Mouse (Mus musculus) forebrain, embryonic 16.5 days (tissue): ENCODE results near the gene Hook1. TPM values are rescaled to one million over a fixed set of nuclear protein-coding genes. Genes with fewer than 3 reads are reported as not detected.
"Not testable (repeated sequence)": the region's sequence is repeated elsewhere in the genome, so short reads cannot be mapped to it uniquely, and the experiment has no call there.

Experiments used
- ATAC-seq: fragments of 200-750 bp; cut with Nextera tagmentation; 2 replicates; pipeline ENCODE4 v1.8.0; 2017; ENCODE audit warnings: mild to moderate bottlenecking, moderate library complexity
- H3K27ac ChIP-seq: fragments of 300-500 bp; sonication (generic); 2 replicates; pipeline ENCODE4 v1.5.1; 2014; ENCODE audit warnings: low read length, control low read depth
- H3K27me3 ChIP-seq: fragments of 300-500 bp; sonication (generic); replicated peaks from 2 replicates; pipeline ENCODE4 v1.6.1; 2014; ENCODE audit warnings: low read length; ENCODE audit not compliant: control insufficient read depth, insufficient read depth
- H3K36me3 ChIP-seq: fragments of 300-500 bp; sonication (generic); 2 replicates; pipeline ENCODE4 v1.6.1; 2014; ENCODE audit not compliant: control insufficient read depth, insufficient read depth
- H3K4me1 ChIP-seq: fragments of 300-500 bp; sonication (generic); replicated peaks from 2 replicates; pipeline ENCODE4 v1.6.1; 2014; ENCODE audit warnings: low read length; ENCODE audit not compliant: control insufficient read depth, insufficient read depth
- H3K4me2 ChIP-seq: fragments of 300-500 bp; sonication (generic); 2 replicates; pipeline ENCODE4 v1.6.1; 2014; ENCODE audit warnings: mild to moderate bottlenecking, low read length, control low read depth
- H3K4me3 ChIP-seq: fragments of 300-500 bp; sonication (generic); replicated peaks from 2 replicates; pipeline ENCODE4 v1.5.1; 2014; ENCODE audit warnings: mild to moderate bottlenecking, low read length, control low read depth
- H3K9ac ChIP-seq: fragments of 300-500 bp; sonication (generic); replicated peaks from 2 replicates; pipeline ENCODE4 v1.6.1; 2014; ENCODE audit warnings: low read depth, low read length, control low read depth
- H3K9me3 ChIP-seq: fragments of 300-500 bp; sonication (generic); 2 replicates; pipeline ENCODE4 v1.6.1; 2016; ENCODE audit warnings: low read length; ENCODE audit not compliant: control insufficient read depth
- WGBS: fragments of 180-500 bp; shearing (Covaris S2); extraction: QIAGEN DNeasy Blood & Tissue Kit; methylation state at CpG from one replicate; pipeline ENCODE4 v1.1.7; 2014; 5-methylcytosine and 5-hydroxymethylcytosine counted together
- polyA plus RNA-seq: library from polyadenylated mRNA; unstranded; fragments of >200 nt; fragmentation: Nextera tagmentation; extraction: Ambion mirVana; gene quantifications from 2 replicates; pipeline ENCODE4 v1.2.1, GENCODE M21; 2015

Hook1 gene
- polyA plus RNA-seq, 1 experiment from 2014 or later, result 56.7 TPM

DNA sequence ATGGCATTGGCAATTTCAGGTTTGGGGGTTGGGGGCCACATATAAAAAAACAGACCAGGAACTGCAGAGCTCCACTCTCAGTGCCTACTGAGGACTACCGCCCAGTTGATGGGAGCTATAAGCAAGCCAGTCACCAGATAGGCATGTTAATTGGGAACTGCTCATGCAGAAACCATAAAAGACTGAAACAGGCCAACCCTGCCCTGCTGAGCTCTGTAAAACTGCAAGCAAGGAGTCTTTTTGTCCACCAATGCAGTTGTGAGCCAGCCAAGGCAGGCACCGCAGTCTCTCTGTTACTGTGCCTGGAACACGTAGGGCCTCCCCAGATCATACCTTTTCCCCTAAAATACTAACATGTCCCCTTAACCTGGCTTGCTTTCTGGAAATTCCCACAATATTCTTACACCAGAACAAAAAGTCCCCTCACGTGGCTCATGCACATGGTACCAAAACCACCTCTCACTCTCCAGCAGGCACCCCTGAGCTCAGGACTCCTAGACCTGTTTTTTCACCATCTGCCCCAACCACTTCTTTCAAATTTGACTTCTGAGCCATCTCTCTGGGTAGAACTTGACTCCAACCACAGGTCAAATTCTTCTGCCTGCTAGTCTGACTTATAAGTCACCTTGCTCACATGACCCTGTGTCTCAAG lies 32.5 kb upstream of the Hook1 start:
- H3K27ac ChIP-seq, result no peak overlapping the region
- no peak overlapping the region for H3K9ac ChIP-seq
- H3K4me2 ChIP-seq, result no peak overlapping the region
- no peak overlapping the region for H3K4me3 ChIP-seq
- H3K27me3 ChIP-seq, result peaks cover 4% of the 10 kb centered on the region; the same call in 1 of the 2 replicates
- ATAC-seq, result peak; percentile 58; the same call in 1 of the 2 replicates
- WGBS, result 49% methylated on average over 4 of the region's 4 CpGs
- H3K36me3 ChIP-seq, result no peaks in the 10 kb centered on the region
- no peaks in the 10 kb centered on the region for H3K9me3 ChIP-seq
- H3K4me1 ChIP-seq, result no peaks in the 10 kb centered on the region

DNA sequence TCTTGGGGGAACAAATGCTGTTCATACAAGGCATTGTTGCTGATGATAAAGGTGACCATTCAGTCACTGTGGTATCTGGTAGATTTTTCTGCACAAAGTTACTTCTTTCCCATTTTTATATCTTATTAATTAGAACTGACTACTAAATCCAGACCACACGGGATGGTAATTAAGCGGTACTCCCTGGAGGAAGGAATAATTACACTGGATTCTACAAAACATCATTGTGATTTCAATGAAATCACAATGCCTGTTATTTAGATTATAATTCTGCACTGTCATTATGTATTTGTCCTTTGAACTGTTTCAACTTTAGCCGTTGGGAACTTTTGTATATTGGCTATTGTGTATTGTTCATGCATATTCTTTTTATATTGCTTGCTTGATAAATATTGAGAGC lies 28.3 kb upstream of the Hook1 start:
- no peaks in the 10 kb centered on the region for H3K36me3 ChIP-seq
- H3K4me2 ChIP-seq, result no peak overlapping the region
- ATAC-seq, result no peak
- WGBS, result 69% methylated on average over 3 of the region's 3 CpGs
- H3K4me1 ChIP-seq, result no peaks in the 10 kb centered on the region
- H3K4me3 ChIP-seq, result no peak overlapping the region
- H3K9me3 ChIP-seq, result no peaks in the 10 kb centered on the region
- no peak overlapping the region for H3K27ac ChIP-seq
- H3K27me3 ChIP-seq, result no peaks in the 10 kb centered on the region
- H3K9ac ChIP-seq, result no peak overlapping the region

DNA sequence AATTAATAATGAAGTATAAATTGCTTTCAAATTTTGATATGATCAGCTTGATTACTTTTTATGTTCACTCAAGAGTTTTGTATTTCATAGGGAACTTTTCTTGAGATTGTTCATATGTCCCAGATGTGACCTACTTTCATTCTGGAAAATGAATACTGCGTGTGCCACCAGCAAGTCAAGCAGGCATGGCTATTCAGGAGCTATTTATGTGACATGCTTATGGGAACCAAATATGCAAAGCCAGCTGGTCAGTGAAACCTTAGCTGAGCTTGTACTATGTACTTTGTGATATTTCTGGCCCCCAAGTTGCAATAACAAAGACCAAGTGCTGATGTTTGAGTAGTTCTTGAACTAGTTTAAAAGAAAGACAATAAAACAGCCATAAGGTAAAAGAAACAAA lies 19.1 kb upstream of the Hook1 start:
- Histone ChIP-seq H3K9me3 (no peaks in the 10 kb centered on the region), H3K27me3 (no peaks in the 10 kb centered on the region), H3K27ac (no peak overlapping the region), H3K4me2 (no peak overlapping the region), H3K4me3 (no peak overlapping the region), H3K4me1 (no peaks in the 10 kb centered on the region), H3K9ac (no peak overlapping the region), H3K36me3 (no peaks in the 10 kb centered on the region)
- WGBS, result 68% methylated on average over 1 of the region's 1 CpGs
- ATAC-seq, result no peak

DNA sequence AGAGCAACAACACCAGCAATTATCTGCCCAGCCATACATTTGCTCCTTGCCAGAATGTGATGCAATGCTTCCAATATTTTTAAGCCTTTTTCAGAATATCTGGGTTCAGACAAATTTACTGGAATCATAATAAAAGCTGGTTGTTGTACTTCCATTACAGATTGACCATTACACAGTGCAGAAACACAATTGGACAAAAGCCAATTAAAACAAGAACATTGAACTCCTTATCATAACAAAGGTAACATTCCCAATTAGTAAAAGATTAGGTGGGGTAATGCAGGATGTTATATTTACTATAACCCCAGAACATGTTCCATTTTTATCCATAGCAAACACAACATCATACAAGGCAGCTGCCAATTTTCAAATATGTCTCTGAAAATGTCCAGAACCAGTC lies 13.7 kb upstream of the Hook1 start:
- no peak for ATAC-seq
- Histone ChIP-seq H3K4me2 (no peak overlapping the region), H3K27ac (no peak overlapping the region)

DNA sequence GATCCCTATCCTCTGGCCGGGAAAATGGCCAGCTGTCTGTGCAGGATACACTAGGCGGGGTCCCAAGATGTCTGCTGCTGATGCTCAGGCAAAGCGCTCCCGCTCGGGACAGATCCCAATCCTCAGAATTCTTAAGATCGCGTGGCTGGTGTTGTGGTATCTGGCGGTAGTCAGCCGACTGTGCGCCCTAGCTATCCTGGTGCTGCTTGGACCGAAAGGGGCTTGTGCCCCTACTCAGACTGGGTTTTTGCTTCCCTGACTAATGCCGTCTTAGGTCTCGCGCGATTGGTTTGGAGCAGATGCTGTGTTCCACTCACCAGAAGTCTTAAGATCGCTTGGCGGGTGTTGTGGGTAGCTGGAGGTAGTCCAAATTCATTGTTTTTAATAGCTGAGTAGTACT lies 15.2 kb downstream of the Hook1 start:
- not testable (repeated sequence) for H3K4me1 ChIP-seq, H3K36me3 ChIP-seq, ATAC-seq, H3K4me3 ChIP-seq, H3K4me2 ChIP-seq, H3K27me3 ChIP-seq, H3K9ac ChIP-seq, H3K9me3 ChIP-seq, H3K27ac ChIP-seq
- WGBS, result 95% methylated on average over 17 of the region's 17 CpGs

More for the DNA sequence above, 13.7 kb upstream of the Hook1 start:
- Histone ChIP-seq H3K9ac (no peak overlapping the region), H3K4me3 (no peak overlapping the region), H3K27me3 (no peaks in the 10 kb centered on the region), H3K9me3 (no peaks in the 10 kb centered on the region), H3K4me1 (no peaks in the 10 kb centered on the region), H3K36me3 (no peaks in the 10 kb centered on the region)

DNA sequence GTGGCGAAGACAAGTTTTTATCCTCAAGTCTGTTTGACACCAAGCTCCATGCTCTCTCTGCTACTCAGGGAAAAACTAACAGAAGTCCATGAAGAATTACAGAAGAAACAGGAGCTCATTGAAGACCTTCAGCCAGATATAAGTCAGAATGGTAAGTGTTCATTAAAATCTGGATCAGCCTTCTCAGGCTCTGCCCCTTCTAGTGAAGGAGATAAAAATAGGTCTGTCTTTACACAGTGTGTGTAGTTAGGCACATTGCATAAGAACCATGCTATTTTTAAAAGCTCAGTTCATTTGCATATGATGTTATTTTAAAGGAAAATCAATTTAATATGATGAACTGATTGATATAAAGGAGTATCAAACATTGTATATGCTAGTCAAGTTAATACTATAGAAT lies 49.8 kb downstream of the Hook1 start:
- H3K4me3 ChIP-seq, result no peak overlapping the region
- H3K4me1 ChIP-seq, result no peaks in the 10 kb centered on the region
- H3K27me3 ChIP-seq, result no peaks in the 10 kb centered on the region
- peaks cover 8% of the 10 kb centered on the region for H3K36me3 ChIP-seq
- no peak for ATAC-seq
- H3K4me2 ChIP-seq, result no peak overlapping the region
- H3K9me3 ChIP-seq, result no peaks in the 10 kb centered on the region
- H3K9ac ChIP-seq, result no peak overlapping the region
- WGBS, result 94% methylated on average over 1 of the region's 1 CpGs
- no peak overlapping the region for H3K27ac ChIP-seq

DNA sequence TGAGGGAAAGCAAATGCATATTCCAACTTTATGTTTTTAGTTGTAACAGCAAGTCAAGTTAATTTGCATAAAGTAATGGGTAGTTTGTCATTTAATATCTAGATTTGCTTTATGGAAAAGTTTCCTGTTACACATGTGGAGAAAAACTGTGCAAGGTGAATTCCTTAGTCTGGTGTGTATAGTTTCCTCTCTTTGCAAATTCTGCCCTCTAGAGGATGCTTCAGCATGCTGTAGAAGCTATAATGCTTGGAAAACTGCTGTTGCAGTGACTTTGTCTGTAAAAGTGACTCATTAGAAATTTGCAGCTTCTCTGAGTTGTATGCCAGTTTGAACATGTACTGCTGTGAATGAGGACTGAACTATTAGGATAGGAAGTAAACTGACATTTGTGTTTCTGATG lies 55.8 kb downstream of the Hook1 start:
- no peak overlapping the region for H3K4me2 ChIP-seq
- H3K4me1 ChIP-seq, result no peaks in the 10 kb centered on the region
- no peaks in the 10 kb centered on the region for H3K27me3 ChIP-seq
- no peak overlapping the region for H3K9ac ChIP-seq
- no peak overlapping the region for H3K27ac ChIP-seq
- H3K9me3 ChIP-seq, result no peaks in the 10 kb centered on the region
- ATAC-seq, result peak; percentile 50; the same call in 1 of the 2 replicates
- no peak overlapping the region for H3K4me3 ChIP-seq
- H3K36me3 ChIP-seq, result peaks cover 2% of the 10 kb centered on the region

DNA sequence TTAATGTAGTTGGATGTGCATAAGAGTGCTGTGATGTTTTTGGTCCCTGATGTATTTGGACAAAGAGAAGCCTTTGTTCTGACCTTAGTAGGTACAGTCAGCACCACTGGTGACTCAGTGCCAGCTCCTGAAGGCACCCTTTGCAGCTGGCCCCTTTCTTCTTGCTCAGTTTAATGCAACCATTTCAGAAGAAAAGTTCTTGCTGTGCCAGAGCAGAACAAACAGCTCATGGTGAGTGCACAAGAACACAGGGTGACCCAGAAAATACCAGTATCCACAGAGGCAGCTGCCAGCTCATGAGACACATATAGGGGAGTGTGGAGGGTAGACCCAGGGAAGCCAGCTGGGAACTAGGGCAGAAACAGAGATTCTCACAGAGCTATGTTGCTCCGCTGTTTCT lies 61.4 kb downstream of the Hook1 start:
- Histone ChIP-seq H3K4me3 (no peak overlapping the region), H3K9me3 (no peaks in the 10 kb centered on the region), H3K27me3 (no peaks in the 10 kb centered on the region), H3K4me2 (no peak overlapping the region), H3K4me1 (peaks cover 8% of the 10 kb centered on the region), H3K27ac (no peak overlapping the region), H3K36me3 (no peaks in the 10 kb centered on the region), H3K9ac (no peak overlapping the region)
- 29% methylated on average over 1 of the region's 1 CpGs for WGBS
- ATAC-seq, result peak; percentile 96

DNA sequence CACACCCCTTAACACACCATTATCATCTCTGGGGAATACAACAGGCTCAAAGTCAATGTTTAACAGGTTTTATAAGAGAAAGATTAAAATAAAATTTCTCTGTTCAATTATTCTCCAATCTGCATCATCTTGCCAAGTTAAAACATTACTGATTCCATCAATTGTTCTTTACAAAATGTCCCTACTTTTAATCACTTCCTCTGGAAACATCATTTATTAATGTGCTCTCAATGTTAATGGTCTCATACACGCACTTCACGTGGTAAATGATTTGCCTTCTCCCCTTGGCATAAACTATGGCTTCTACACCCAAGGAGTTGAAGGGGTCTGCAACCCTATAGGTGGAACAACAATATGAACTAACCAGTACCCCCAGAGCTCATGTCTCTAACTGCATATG lies 93.1 kb downstream of the Hook1 start:
- Histone ChIP-seq H3K9me3 (no peaks in the 10 kb centered on the region), H3K4me1 (no peaks in the 10 kb centered on the region), H3K4me3 (no peak overlapping the region), H3K9ac (no peak overlapping the region), H3K4me2 (no peak overlapping the region), H3K27me3 (no peaks in the 10 kb centered on the region), H3K27ac (no peak overlapping the region), H3K36me3 (no peaks in the 10 kb centered on the region)
- WGBS, result 93% methylated on average over 2 of the region's 2 CpGs
- ATAC-seq, result no peak

DNA sequence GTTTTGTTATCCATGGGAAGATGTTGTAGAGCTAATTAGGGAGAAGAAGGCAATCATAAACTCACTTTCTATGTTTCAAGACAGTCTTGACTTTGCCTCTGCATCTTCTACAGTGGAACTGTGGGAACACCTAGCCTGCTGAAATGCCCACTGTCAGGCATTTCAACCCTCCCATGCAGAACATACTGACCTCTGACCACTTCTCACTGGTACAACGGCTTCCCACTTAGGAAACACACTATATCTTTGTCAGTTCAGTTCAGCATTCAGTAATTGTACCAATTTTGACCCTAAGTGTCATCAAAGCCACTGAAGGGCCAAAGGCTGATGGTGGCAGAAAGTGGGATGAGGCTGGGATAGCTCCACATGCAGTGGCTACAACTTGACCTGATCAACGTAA lies 95.0 kb downstream of the Hook1 start:
- H3K4me2 ChIP-seq, result no peak overlapping the region
- H3K27ac ChIP-seq, result no peak overlapping the region
- H3K9ac ChIP-seq, result no peak overlapping the region
- WGBS, result 79% methylated on average over 2 of the region's 2 CpGs
- no peak overlapping the region for H3K4me3 ChIP-seq
- H3K9me3 ChIP-seq, result no peaks in the 10 kb centered on the region
- ATAC-seq, result no peak
- no peaks in the 10 kb centered on the region for H3K4me1 ChIP-seq
- H3K27me3 ChIP-seq, result no peaks in the 10 kb centered on the region
- H3K36me3 ChIP-seq, result no peaks in the 10 kb centered on the region
